Mouse (Mus musculus) adrenal gland, postnatal 10 days (tissue): ENCODE measurements at regions not wholly inside any gene's neighbourhood (a gene's known extent, or its start where the extent isn't known, plus 50 kb on each side); places are given as distances from the start of the nearest gene placed in this dataset.
A peak's percentile ranks its signal among the peaks of the same experiment; 100 is the strongest.
"Not testable (repeated sequence)": the region's sequence is repeated elsewhere in the genome, so short reads cannot be mapped to it uniquely, and the experiment has no call there.

Experiments used
- DNase-seq: peaks from one replicate; pipeline ENCODE4 v3.0.0; 2021; ENCODE audit warnings: mixed read lengths

DNA sequence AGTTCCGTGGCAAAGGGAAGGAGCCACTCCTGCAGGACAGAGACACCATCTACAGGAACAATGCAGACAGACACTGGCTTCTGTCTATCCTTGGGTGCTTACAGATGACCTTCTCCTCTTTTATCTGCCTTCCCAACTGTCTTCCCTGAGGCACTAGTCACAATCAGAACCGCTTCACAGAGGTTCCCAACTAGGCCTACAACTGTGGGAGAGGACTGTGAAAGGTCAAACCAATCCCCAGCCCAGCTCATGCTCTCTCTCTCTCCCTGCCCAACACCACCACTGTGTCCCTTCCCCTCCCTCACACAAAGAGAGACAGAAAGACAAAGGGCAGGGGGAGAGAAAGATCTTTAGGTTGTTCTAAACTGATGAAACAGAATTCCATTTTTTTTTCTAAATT is 61.3 kb downstream of the Tmem17 start:
- DNase-seq = no peak

DNA sequence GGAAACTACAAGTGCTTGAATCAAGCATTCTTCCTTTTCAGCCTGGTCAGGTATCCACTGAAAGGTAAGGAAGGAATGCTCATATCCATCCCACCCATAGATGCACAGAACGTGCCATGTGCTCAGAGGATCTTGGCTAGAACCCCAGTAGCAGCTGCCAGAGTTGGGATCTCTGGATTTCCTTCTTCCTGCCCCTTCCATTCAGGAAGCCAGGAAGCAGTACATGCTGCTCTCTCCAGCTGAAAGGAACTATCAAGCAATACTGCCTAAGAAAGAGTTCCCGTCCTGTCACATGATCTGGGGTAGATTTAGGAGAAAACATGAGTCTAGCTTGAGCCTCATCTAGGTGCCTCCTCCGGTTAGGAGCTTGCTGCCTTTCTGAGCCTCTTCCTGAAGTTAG is 61.9 kb downstream of the Tmem17 start:
- no peak for DNase-seq

DNA sequence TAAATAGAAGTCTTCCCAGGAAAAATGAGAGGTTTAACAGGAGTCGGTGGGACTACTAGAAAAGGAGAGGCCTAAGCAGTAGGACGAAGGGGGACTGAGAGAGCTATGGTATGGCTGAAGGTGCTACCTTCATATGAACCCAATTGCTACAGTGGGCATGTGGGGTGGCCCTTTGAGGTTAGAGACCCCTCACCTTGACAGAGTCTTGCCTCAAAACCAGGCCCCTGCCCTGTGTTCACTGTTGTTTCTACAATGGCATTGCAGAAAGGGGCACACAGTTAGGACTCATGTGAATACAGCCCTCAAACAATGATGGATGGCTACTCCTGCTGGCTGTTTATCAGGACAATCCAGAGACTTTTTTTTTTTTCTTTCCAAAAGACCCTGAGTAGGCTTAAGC is 62.6 kb downstream of the Tmem17 start:
- DNase-seq = no peak

DNA sequence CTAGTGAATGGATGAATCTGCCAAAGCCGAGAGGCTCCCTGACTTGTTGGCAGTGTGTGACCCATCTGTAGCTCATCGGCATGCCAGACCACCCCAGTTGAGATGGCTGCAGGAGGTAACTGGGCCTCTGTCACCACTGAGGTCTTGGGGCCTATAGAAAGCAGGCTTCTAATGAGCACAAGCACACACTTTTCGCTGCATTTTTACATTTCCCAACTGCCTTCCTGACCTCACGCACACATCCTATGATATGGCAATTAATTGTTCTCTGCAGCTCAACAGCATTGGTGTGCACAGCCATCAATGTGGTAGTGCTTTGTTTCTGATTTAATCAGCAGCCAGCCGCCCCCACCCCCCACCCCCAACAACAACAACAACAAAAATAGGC is 72.2 kb downstream of the Tmem17 start:
- no peak for DNase-seq

DNA sequence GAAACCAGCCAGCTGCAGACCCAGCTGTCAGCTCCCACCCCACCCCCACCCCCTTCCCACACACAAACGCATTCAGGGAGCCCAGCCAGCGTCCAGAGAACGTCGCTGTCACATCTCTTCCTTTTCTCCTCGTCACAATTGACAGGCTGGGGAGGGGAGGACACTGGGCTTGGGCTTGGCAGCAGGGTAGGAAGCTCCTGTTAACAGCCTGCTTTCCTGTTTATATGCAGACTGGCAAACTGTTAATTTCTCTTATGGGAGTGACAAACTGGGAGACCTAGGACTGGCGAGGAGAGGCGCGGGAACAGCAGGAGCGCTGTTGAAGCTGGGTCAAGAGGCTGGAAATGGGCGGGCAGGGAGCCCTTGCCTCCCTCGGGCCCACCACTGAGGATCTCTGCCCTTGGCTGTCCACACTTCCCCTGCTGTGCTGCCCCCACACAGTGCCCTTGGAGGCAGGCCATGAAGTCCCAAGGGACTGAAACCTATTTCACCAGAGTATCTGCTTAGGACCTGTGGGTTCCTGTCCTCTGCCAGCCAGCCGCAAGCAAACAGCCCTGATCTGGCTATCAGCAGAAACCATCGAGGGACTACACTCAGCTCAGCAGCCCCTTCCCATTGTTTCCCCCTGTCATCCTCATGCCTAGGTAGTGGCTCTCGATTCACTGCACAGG is 72.7 kb downstream of the Tmem17 start:
- peak; percentile 71 for DNase-seq

DNA sequence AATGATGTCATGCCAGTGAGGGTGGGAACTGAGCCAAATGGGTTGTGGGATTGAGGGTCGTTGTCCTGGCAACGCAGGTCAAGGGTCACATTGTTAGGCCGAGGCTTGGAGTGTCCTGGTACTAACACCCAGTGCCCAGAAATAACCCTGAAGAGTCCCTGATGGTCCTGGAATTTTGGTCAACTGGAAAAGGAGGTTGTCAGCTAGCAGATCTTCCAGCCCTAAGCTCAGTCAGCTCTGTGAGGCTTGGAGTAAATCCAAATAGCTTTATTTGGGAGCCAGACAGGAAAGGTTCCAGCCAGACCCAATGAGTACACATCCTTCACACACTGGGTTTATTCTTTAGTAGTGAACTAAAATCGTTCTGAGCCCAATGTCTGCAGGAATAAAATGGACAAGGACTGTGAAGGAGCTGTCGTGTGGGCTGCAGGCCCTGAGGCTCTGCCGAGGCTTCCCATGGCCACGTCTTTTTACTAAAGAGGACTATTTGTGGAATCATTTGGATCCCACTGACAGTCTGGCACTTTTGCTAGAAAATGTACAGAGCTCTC is 75.9 kb downstream of the Tmem17 start:
- DNase-seq = no peak

DNA sequence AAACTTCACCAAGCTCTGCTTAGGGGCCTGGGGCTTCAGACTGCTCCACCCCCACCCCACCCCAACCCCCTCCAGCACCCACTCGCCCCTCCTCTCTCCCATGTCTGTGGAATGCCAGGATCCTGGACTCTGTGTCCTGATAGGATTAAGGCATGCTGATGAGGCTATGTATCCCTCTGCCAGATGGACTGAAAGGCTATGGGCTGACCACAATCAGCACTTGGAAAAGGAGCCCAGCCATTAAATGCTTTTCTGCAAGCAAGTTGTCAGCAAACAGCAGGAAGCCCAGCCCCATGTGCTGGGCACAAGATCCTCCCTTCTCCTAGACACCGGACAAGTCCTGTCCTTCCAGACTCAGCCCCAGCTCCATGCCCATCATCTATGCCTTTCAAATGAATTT is 76.7 kb downstream of the Tmem17 start:
- DNase-seq = no peak

DNA sequence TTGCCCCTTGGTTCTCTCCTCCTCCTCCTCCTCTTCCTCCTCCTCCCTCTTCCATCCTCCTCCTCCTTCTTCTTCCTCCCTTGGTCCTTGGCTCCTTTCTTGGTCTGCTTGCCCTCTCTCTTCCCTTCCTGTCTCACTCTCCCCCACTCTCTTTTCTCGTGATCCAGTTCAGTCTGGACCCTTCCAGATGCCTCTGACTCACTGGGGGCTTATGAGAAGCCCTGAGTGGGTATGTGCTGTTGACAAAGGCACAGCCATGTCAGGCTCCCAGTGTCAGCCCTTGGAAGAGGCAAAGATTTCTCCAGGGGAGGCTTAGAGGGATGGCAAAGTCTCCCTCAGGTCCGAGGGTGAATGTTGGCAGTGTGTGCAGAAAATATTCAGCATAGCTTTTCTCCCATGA is 78.0 kb downstream of the Tmem17 start:
- DNase-seq = no peak

DNA sequence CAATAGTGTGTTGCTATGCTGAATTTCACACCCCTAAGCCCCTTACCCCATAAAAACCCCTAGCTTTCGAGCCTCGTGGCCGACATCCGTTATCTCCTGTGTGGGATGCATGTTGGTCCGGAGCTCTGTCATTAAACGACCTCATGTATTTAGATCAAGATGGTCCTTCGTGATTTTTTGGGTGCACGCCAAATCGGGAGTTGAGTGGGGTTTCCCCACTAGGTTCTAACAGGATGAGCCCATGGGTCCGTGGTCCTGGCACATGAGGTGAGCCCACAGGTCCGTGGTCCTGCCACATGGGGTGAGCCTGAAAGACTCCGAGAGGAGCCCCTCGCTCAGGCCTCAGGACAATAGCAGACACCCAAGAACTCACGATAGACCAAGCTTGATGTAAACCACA is 79.2 kb downstream of the Tmem17 start:
- not testable (repeated sequence) for DNase-seq

DNA sequence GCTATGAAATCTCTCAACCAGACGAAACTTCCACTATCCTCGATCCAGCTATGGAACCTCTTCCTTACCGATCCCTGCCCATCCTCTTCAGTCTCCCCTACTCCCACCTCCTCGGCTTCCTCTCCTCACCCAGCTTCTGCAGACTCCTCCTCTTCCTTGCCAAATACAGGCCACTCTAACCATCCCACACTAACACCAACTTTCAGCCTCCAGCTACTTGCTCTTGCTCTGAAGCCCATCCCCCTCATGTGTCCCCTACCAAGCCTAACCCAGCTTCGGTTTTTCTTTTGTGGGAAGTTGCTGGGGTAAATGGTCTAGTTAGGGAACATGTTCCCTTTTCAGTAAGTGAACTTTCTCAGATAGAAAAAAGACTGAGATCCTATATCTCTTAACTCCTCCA is 80.8 kb downstream of the Tmem17 start:
- DNase-seq = no peak

DNA sequence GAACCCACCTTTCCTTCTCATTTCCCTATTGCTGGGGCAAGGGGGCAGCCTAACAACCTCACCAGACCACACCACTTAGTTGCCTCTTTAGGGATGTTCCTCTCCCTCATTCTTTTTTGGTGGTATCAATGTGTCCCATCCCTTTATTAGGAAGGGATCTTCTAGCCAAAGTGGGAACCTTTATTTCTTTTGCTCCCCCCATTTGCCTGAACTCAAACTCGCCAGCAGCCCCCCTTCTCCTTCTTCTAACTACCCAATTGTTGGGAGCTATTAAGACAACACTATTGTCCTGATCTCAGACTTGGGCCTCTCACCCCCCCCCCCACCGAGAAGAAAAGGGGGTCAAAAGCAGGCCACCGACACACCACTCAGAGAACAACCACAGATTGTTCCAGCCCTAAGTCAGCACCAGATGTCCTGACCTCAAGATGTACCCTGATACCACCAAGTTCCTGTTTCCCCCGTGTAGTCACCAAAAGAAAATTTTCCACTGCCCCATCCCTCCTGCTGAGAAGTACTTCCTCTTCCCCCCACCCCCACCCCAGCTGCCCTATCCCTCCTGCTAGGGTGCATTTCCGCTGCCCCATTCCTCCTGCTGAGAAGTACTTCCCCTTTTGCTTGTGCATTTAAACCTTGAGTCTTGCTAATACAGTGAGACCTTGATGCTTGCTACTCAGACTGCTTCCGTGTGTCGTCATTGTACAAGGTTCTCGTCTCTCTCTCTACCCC is 84.4 kb downstream of the Tmem17 start:
- no peak for DNase-seq

DNA sequence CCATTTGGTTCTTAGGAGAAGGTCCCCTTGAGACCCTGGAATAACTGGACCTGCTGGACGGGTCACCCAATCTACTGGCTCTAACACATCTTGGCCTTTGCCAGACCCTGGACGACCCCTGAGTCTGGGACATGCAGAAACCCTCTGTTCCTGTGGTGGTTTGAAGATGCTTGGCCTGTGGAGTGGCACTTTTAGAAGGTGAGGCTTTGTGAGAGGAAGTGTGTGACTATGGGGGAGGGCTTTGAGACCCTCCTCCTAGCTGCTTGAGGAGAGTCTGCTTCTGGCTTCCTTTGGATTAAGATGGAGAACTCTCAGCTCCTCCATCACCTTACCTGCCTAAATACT is 84.9 kb downstream of the Tmem17 start:
- no peak for DNase-seq

DNA sequence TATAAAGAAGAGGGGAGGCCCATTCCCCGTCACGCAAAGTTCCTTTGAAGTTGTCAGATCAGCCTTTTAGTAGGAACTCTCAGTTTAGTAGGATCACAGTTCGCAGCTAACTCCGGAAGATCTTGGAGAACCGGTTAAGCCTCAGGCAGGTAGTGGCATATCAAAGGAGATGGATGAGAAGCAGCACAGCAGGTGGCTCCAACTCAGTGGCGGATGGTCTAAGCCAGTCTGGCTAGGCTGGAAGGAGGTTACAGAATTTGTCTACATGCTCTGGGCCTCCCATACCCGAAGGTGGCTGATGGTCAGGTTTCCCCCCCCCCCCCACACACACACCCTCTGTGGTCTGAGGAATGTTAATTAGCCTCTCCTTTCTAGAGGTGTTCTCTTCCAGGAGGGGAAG is 88.5 kb downstream of the Tmem17 start:
- DNase-seq = no peak

DNA sequence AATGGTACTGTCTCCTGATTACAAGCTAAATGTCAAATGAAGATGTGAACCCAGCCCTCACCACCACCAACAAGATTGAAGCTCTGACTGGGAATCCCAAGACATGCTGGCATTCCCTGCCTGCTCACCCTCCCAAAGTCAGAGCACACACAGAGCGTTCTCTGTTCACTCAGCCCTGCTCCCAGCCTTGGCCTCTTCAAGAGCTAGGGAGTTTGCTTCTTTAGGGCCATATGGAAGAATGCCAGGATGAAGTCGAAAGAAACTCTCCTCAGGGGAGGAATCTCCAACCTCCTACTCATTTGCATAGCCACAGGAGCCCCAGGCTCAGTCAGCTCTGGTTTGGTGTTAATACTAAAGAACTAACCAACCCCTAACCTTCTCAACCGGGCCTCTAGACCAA is 90.1 kb downstream of the Tmem17 start:
- DNase-seq = no peak

DNA sequence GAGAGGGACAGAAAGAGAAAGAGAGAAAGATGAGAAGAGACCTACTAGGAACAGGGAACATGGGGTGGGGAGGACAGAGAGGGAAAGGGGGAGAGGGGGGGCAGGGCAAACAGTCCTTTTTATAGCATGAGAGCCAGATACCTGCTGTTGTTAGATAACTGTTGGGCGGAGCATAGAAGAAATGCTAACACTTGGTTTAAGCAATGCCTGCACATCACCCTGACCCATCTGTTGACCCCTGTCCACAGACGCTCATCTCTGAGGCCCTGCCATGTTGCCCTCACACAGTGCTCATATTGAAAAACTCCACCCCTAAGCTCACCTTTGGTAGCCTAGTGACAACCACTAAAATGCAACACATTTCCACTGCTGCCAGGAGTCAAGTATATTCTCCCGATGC is 90.7 kb downstream of the Tmem17 start:
- no peak for DNase-seq

DNA sequence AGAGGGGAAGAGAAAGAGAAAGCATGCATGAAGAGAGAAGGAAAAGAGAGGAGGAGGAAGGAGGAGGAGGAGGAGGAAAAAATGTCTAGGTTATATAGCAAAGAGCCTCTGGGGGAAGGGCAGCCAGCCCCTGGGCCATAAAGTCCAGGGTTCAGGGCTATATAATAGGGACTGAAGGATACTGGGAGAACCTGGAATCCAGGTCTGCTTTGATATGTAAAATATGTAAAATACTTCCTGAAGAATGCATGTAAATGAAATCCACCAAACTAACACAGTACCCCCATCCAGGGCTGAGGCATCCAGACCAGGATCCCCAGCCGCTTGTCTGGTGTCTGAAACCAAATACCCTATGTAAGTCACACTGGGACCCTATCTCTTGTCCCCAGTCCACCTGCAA is 91.5 kb downstream of the Tmem17 start:
- DNase-seq = no peak

DNA sequence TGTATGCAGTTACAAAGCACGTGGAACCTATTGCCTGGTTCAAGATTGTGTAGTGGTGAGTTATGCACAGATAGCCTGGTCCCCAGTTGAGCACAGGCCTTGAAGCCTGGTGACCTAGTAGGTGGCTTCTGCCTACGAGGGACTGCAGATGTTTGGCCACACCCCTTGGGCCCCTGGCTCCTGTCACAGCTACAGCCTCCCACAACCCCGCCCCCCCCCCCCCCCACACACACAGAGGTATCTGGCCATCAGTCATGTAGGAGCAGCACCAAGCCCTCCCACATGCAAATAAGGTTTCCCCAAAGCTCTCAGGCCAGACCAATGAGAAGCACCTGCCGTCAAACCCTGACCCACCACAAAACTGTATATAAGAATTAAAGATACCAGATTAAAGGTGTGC is 94.5 kb downstream of the Tmem17 start:
- no peak for DNase-seq

DNA sequence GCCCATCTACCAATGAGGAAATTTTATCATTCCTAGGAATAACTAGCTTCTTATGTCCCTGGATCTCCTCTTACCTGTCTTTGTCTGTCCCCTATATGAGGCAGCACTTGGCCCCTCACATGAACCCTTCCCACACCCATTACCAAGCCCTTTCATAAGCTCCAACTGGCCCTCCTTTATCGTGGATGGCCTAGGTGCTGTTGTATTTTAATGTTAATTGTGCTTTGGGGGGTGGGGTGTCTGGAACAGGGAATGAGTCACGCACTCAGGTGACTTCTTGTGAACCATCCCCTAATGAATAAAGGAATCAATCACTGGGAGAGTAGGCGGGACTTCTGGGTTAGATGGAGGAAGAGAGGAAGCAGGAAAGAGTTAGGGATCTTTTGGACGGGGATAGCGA is 95.8 kb downstream of the Tmem17 start:
- DNase-seq = no peak

DNA sequence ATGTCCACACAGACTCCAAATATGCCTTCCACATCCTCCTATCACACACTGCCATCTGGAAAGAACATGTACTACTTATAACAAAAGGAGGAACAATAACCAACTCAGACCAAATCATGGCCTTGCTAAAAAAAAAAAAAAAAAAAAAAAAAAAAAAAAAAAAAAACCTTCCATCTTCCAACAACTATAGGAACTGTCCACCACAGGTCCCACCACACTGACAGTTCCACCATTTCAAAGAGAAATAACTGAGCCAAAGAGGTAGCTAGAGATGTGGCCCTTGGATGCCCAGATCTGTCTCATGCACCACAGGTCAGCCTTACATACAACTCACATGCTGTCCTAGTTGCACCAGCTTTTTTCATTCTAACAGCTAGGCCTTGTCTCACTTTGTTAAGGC is 97.1 kb downstream of the Tmem17 start:
- no peak for DNase-seq

DNA sequence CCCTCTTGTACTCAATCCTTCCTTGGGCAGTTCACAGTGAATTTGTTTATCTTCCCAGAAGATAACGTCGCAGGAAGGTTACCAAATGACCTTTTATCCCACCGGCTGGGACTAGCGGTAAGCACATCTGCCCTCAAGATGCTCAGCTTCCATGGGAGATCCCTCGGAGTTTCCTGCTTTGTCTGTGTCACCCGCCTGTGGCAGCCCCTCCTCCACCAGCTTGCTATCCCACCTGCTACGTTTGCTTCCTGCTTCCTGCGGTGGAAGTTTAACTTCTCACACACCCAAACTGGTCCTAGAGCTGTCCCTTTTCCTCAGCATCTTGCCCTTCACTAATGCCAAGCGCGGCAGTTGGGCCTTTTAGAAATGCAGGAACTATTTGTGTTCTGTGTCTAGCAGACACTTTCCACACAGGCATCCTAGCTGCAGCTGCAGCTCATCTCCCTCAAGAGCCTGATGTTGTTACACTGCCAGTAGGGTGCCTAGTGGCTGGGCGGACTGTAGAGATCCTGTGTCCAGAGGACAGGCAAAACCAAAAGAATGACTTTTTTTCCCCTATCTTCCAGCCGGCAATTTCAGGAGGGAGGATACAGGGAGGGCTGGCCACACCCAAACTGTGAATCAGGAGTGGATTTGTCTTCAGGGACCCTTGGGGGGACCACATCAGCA is 98.7 kb downstream of the Tmem17 start:
- DNase-seq = no peak

DNA sequence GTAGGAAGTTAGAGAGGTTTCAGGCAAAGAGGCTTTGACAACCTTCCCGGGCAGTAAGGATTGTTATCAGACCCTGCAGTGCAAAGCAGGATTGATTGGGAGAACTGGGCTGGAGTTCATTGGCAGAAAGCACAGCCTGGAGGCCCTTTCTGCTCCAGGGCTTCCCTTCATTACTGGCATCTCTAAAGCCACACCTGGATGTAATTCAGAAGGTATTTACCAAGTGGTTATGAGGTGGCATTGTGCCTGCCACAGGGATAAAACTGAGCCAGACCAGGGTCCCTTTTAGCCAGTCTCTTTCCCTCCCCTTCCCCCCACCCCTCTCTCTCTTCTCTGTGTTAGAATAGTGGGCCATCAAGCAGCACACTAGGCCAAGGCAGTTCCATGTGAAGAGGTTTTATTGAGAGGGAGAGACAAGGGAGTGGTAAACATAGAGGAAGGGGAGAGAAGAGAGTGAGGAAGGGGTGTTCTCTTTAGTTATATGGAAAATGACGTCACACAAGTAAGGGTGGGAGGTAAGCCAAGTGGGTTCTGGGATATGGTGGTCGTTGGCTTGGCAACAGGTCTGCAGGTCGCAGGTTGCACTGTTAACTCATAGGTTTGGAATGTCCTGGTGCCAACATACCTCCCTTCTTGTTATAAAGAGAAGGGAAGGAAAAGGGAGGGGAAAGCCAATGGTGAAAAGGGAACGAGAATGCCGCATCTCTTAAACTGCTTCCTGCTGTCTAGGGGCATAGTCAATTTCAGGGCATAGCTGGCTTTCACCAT is 99.4 kb downstream of the Tmem17 start:
- DNase-seq = no peak

DNA sequence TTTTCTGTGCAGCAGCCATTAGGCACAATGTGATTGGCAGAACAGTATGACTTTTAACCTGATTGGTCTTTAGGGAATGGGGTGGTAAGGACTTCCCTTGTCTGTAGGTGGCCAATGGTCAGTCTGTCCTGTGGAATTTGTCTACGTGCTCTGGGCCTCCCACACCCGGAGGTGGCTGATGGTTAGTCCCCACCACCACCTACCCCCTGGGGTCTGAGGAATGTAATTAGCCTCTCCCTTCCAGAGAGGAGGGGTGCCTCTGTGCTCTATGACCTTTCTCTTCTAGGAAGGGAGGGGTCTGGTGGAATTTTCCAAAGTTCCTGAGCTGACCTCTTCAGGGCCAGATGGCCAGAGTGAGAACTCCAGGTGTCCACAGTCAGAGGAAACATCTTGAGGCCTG is 101.6 kb downstream of the Tmem17 start:
- DNase-seq = no peak
